Mouse (Mus musculus): ENCODE data around the gene Olfr315. TPM values are rescaled to one million over a fixed set of nuclear protein-coding genes. Genes with fewer than 3 reads are reported as not detected.
A peak's percentile ranks its signal among the peaks of the same experiment; 100 is the strongest.
"Not testable (repeated sequence)": the region's sequence is repeated elsewhere in the genome, so short reads cannot be mapped to it uniquely, and the experiment has no call there.

Gene Olfr315
- not detected in 2 replicates for total RNA-seq (2015; ENCODE audit: low replicate concordance)
- total RNA-seq (2017; ENCODE audit: low replicate concordance): not detected in 2 replicates

DNA sequence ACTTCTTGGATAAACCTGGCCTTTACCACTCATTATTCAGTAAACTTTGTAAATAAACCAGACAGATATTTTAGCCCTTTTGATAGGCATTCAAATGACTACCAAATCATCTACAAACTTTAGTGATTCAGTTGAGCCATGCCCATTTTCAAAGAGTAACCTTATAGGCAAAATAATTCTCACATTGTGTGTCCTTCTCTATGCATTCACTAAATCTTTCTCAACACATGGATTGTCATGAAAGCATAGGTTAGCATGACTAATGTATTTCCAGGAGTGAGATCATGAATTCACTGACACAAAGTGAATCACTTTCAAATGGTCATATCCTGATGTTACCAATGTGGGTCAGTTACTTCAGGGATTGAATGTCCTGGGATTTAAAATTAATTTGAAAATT lies at the start of gene Olfr315:
Olfr315 (plus strand) TSS at position 301 of the 400 bp plus-strand sequence.
- ATAC-seq (replicated peaks; ENCODE audit: low FRiP score, poor library complexity, severe bottlenecking): no peak

DNA sequence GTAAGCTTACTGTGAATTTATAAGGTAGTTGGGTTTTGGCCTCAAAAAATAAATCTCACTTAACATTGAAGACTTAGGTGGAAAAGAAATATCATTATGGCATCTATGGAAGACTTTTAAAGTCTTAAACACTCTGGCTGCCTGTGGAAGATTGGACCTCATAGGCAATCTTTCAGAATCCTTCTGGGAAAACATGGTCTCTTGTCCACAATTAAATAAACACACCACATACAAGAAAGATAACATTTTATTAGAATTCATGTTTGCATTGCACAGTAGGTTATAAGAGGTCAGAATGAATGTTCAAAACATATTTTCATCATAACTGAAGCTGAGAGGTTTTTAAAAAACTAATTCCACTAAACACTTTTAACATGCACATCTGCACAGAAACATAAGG lies 49.1 kb upstream of the Olfr315 start, which contains the start of gene Olfr318:
Olfr318 (minus strand) TSS at position 101 of the 400 bp plus-strand sequence.
- no peak for ATAC-seq (replicated peaks; ENCODE audit: low FRiP score, poor library complexity, severe bottlenecking)

DNA sequence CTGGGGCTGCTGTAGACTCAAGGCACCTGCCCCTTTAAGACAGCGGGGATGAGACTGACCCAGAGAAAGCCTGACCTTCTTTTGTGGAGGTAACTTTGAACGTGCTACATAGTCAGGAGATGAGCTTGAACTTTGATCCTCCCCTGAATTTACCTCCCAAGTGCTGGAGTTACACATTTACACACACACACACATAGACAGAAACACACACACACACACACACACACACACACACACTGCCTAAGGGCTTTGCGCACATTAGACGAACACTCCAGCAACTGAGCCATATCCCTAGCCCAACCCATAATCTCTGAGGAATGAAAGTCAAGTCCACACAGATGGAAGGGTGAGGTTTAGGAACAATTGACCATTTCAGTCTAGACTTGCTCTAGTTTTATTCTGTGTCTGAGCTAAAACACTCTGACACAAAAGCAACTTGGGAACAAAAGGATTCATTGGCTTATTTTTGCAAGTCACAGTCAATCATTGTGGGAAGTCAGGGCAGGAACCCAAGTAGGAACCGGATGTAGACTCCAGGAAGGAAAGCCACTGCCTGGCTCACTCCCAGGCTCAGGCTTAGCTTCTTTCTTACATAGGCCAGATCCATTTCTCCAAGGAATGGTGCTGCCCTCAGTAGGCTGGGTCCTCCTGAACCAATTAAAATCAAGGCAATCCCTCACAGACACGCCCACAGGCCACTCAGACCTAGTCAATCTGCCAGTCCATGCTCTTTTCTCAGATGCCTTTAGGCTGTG lies 44.9 kb upstream of the Olfr315 start:
- not testable (repeated sequence) for ATAC-seq (replicated peaks; ENCODE audit: low FRiP score, poor library complexity, severe bottlenecking)

DNA sequence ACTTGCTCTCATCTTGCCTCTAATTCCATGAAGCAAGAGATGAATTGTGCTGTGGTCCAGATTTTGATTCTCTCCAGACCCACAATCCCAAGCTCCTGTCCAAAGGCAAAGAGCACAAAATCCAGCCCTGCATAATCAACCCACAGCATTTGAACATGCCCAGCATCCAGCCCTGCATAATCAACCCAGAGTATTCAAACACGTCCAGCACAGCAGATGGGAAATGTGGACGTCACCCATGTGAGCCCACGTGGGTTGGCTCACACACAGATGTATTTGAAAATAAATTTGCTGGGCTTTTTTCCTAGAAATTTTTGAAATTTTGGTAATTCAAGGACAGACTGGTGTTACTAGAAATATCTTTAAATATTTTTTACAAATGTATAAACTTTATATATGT lies 39.6 kb upstream of the Olfr315 start:
- no peak for ATAC-seq (replicated peaks; ENCODE audit: low FRiP score, poor library complexity, severe bottlenecking)

DNA sequence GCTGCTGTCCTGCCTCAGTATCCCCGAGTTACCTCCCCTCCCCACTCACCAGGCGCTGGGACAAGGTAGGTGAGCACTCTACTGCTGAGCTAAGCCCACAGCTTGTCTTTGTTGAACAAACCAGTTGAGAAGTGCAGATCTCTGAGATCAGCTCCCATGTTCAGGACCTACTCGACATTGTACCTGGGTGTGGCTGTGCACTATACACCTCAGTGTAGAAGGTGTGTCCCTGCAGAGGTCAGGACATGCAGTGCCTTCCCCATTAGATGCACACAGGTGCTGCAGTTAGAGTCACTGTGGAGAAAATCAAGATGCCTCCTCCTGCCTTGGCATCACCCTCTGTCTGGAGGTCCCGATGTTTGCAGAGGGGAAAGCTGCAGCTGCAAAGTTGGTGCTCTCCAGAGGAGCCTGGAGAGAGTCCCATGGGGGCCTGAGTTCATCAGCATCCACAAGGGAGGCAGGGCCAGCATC lies 34.2 kb upstream of the Olfr315 start, which contains the start of gene Olfr317:
Olfr317 (minus strand) TSS at position 421 of the 471 bp plus-strand sequence.
- ATAC-seq (replicated peaks; ENCODE audit: low FRiP score, poor library complexity, severe bottlenecking): no peak

DNA sequence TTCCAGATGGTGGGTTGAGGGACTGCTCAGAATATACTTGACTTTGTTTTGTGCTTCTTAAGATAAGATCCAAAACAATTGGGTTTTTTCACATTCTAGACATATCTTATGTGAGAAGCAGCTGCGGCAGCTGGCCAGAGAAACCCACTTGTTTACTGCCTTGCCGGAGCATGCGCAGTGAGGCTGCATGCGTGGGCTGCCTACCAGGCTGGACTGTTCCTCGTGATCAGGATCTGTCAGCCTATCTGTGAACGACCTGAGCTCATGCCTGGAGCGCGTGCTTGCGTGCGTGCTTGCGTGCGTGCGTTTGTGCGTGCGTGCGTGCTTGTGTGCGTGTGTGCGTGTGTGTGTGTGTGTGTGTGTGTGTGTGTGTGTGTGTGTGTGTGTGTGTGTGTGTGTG lies 21.9 kb upstream of the Olfr315 start:
- not testable (repeated sequence) for ATAC-seq (replicated peaks; ENCODE audit: low FRiP score, poor library complexity, severe bottlenecking)

- no peak for ATAC-seq (replicated peaks; ENCODE audit: low FRiP score, poor library complexity, severe bottlenecking)
Observed at GRCm38 (mm10) chr11:58752434-58752833, 20.6 kb upstream of the Olfr315 start, which contains the start of gene Olfr316. Olfr316 (plus strand) TSS chr11:58752734.

GRCm38 (mm10) chr11:58782480-58783089 lies 9.6 kb downstream of the Olfr315 start, which contains the start of gene Olfr314:
Olfr314 (plus strand) TSS chr11:58782952.
- no peak for ATAC-seq (replicated peaks; ENCODE audit: low FRiP score, poor library complexity, severe bottlenecking)

- ATAC-seq (replicated peaks; ENCODE audit: low FRiP score, poor library complexity, severe bottlenecking): no peak
Observed at GRCm38 (mm10) chr11:58784182-58784581, 11.2 kb downstream of the Olfr315 start.

DNA sequence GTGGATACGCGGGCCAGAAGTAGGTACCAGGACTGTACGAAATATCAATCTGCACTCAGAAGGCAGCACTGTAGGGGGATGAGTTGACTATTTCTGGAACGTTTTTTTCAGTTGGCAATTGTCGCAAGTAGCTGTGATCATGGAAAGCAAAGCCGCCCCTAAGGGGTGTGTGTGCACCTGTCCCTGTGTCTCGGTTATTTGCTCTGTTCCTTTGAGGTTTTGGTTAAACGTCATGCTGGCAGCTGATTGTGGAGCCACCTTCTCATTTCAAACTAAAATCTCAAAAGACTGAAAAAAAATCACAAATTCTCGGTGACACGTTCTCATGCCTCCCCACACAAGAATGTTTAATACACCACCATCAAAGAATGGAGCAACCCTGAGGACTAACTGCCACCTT lies 14.7 kb downstream of the Olfr315 start:
- ATAC-seq (replicated peaks; ENCODE audit: low FRiP score, poor library complexity, severe bottlenecking): no peak

GRCm38 (mm10) chr11:58788346-58788745 lies 15.4 kb downstream of the Olfr315 start:
- ATAC-seq (replicated peaks; ENCODE audit: low FRiP score, poor library complexity, severe bottlenecking): no peak

DNA sequence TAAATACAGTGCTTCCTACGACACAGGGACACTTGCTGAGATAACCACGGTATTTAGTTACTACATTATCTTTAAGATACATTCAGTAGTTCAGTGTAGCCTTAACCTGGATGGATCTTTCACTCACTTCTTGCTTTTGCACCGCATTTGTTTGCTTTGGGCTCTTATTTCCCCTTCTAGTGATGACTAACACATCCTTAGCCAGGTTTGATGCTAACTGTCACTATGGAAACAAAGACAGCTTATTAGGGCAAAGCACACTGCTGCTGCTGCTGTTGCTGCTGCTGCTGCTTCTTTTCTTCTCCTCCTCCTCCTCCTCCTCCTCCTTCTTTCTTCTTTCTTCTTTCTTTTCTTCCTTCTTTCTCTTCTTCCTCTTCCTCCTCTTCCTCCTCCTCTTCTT lies 16.5 kb downstream of the Olfr315 start:
- ATAC-seq (replicated peaks; ENCODE audit: low FRiP score, poor library complexity, severe bottlenecking): no peak

GRCm38 (mm10) chr11:58790053-58790452 lies 17.1 kb downstream of the Olfr315 start:
- no peak for ATAC-seq (replicated peaks; ENCODE audit: low FRiP score, poor library complexity, severe bottlenecking)

GRCm38 (mm10) chr11:58790646-58791045 lies 17.7 kb downstream of the Olfr315 start:
- 0 out of 2 replicates have a peak, but pooled peaks have one; percentile 46 for ATAC-seq (replicated peaks; ENCODE audit: low FRiP score, poor library complexity, severe bottlenecking)

- ATAC-seq (replicated peaks; ENCODE audit: low FRiP score, poor library complexity, severe bottlenecking): no peak
Observed at GRCm38 (mm10) chr11:58795856-58796255, 22.9 kb downstream of the Olfr315 start.

- no peak for ATAC-seq (replicated peaks; ENCODE audit: low FRiP score, poor library complexity, severe bottlenecking)
Observed at GRCm38 (mm10) chr11:58796850-58797249, 23.9 kb downstream of the Olfr315 start.

- ATAC-seq (replicated peaks; ENCODE audit: low FRiP score, poor library complexity, severe bottlenecking): no peak
Observed at GRCm38 (mm10) chr11:58799747-58800146, 26.8 kb downstream of the Olfr315 start.

GRCm38 (mm10) chr11:58801558-58802228 lies 28.7 kb downstream of the Olfr315 start, which contains the start of gene Fam183b:
Fam183b (minus strand) TSS chr11:58801960.
- ATAC-seq (replicated peaks; ENCODE audit: low FRiP score, poor library complexity, severe bottlenecking): no peak

DNA sequence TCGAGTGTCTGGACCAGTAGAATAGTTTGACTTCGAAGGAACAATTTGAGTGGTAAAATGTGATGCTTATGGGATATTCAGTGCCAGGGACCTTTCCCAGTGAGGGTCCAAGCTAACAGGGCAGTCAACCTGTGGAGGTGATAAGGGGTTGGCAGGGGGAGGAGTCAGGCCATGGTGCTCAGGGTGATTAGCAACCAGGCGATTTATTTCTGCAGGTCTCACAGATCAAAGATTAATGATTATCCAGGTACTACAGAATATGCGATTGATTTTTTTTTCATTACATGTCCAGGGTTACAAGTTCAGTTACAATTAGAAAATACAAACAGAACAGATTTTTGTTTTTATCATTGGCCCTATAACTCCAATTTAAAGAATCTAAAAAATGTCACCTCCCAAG lies 30.9 kb downstream of the Olfr315 start:
- no peak for ATAC-seq (replicated peaks; ENCODE audit: low FRiP score, poor library complexity, severe bottlenecking)

GRCm38 (mm10) chr11:58804393-58804792 lies 31.4 kb downstream of the Olfr315 start:
- no peak for ATAC-seq (replicated peaks; ENCODE audit: low FRiP score, poor library complexity, severe bottlenecking)

Data from erythroid progenitor cell, adult 5-6 weeks (primary cell).